Mouse (Mus musculus) G1E (cell line): ENCODE data around the gene Cttn.

Experiments
- CTCF ChIP-seq: IDR thresholded peaks from 2 replicates; pipeline ENCODE4 v1.5.1; 2012; ENCODE audit warnings: low read depth, low read length, inconsistent platforms, mixed read lengths
- GATA1 ChIP-seq: IDR thresholded peaks from 2 replicates; pipeline ENCODE4 v1.6.1; 2012; ENCODE audit warnings: borderline replicate concordance, low read length, inconsistent platforms, mixed read lengths
- POLR2AphosphoS5 ChIP-seq: IDR thresholded peaks from 2 replicates; pipeline ENCODE4 v1.6.1; 2012; ENCODE audit warnings: low read depth, low read length, inconsistent platforms; ENCODE audit not compliant: insufficient replicate concordance

GRCm38 (mm10) chr7:144444788-144445187 is 26.0 kb downstream of the Cttn start:
- TF ChIP-seq CTCF = no peak
- no peak for TF ChIP-seq GATA1
- no peak for TF ChIP-seq POLR2AphosphoS5
